Mouse (Mus musculus) neural tube, embryonic 10.5 days (tissue): ENCODE data around the gene Il17c.
A peak's percentile ranks its signal among the peaks of the same experiment; 100 is the strongest.

Experiments used
- DNase-seq: peaks from one replicate; pipeline ENCODE4 v3.0.0-alpha.2; 2017; ENCODE audit warnings: low spot score; ENCODE audit errors: extremely low spot score

Il17c gene

GRCm38 (mm10) chr8:122430646-122431045 lies 8.8 kb downstream of the Il17c start:
- no peak for DNase-seq

GRCm38 (mm10) chr8:122431694-122432442 lies 10.0 kb downstream of the Il17c start:
- DNase-seq: no peak

- DNase-seq: peak; percentile 64
These were observed 10.8 kb downstream of the Il17c start, which contains the start of gene Cyba for GRCm38 (mm10) chr8:122432443-122433268. Gene Cyba (minus strand): TSS chr8:122432930.

GRCm38 (mm10) chr8:122433269-122433905 lies 11.6 kb downstream of the Il17c start:
- no peak for DNase-seq

GRCm38 (mm10) chr8:122435375-122435774 lies 13.6 kb downstream of the Il17c start:
- no peak for DNase-seq

GRCm38 (mm10) chr8:122436146-122436545 lies 14.3 kb downstream of the Il17c start:
- no peak for DNase-seq

- no peak for DNase-seq
These were observed 14.8 kb downstream of the Il17c start for GRCm38 (mm10) chr8:122436586-122437125.

- DNase-seq: no peak
These were observed 16.0 kb downstream of the Il17c start for GRCm38 (mm10) chr8:122437708-122438331.

GRCm38 (mm10) chr8:122439336-122439735 lies 17.5 kb downstream of the Il17c start:
- no peak for DNase-seq

- DNase-seq: no peak
These were observed 19.5 kb downstream of the Il17c start for GRCm38 (mm10) chr8:122441326-122441725.

- DNase-seq: no peak
These were observed 20.5 kb downstream of the Il17c start for GRCm38 (mm10) chr8:122442356-122442755.

GRCm38 (mm10) chr8:122442781-122443180 lies 21.0 kb downstream of the Il17c start:
- no peak for DNase-seq

- peak; percentile 98 for DNase-seq
These were observed 21.6 kb downstream of the Il17c start, which contains the start of gene Mvd for GRCm38 (mm10) chr8:122443262-122444006. Gene Mvd (minus strand): TSS chr8:122443422.

GRCm38 (mm10) chr8:122444058-122444748 lies 22.4 kb downstream of the Il17c start:
- peak; percentile 36 for DNase-seq

GRCm38 (mm10) chr8:122445203-122445602 lies 23.4 kb downstream of the Il17c start:
- DNase-seq: no peak

- DNase-seq: no peak
These were observed 29.4 kb downstream of the Il17c start for GRCm38 (mm10) chr8:122451161-122451703.

GRCm38 (mm10) chr8:122452154-122452553 lies 30.3 kb downstream of the Il17c start:
- no peak for DNase-seq

GRCm38 (mm10) chr8:122454409-122454808 lies 32.6 kb downstream of the Il17c start:
- no peak for DNase-seq

GRCm38 (mm10) chr8:122457171-122457570 lies 35.4 kb downstream of the Il17c start:
- DNase-seq: no peak
